Mouse (Mus musculus) heart, embryonic 14.5 days (tissue): ENCODE data around the gene Prph2. TPM values are rescaled to one million over a fixed set of nuclear protein-coding genes. Genes with fewer than 3 reads are reported as not detected.

Source experiments
- ATAC-seq: fragments of 200-750 bp; cut with Nextera tagmentation; 2 replicates; pipeline ENCODE4 v1.8.0; 2017; ENCODE audit warnings: low read depth, moderate TSS enrichment; ENCODE audit not compliant: insufficient number of reproducible peaks, insufficient read depth, low FRiP score
- H3K27ac ChIP-seq, 2 experiments: fragments of 200-500 bp in 1 of 2; fragments of 300-500 bp in 1 of 2; sonication (generic) in 1 of 2; replicated peaks in 1 of 2; 2 replicates each; pipeline ENCODE4 v1.5.1; 2012 to 2014; ENCODE audit warnings: low read depth in 2 of 2, low read length in 2 of 2, control low read depth in 1 of 2, mild to moderate bottlenecking in 1 of 2, mixed read lengths in 1 of 2; ENCODE audit not compliant: control insufficient read depth in 1 of 2, insufficient read depth in 1 of 2
- H3K27me3 ChIP-seq: fragments of 300-500 bp; sonication (generic); 2 replicates; pipeline ENCODE4 v1.6.1; 2014; ENCODE audit warnings: mild to moderate bottlenecking, low read length, control low read depth; ENCODE audit not compliant: control insufficient read depth, insufficient read depth
- H3K36me3 ChIP-seq: fragments of 300-500 bp; sonication (generic); 2 replicates; pipeline ENCODE4 v1.6.1; 2014; ENCODE audit warnings: mild to moderate bottlenecking, control low read depth, low read length, mixed read lengths; ENCODE audit not compliant: control insufficient read depth, insufficient read depth
- H3K4me1 ChIP-seq, 2 experiments: fragments of 200-500 bp in 1 of 2; fragments of 300-500 bp in 1 of 2; sonication (generic) in 1 of 2; 2 replicates each; pipeline ENCODE4 v1.6.1; 2012 to 2014; ENCODE audit warnings: low read length in 2 of 2, control low read depth in 1 of 2, mixed read lengths in 1 of 2; ENCODE audit not compliant: control insufficient read depth in 2 of 2, insufficient read depth in 2 of 2
- H3K4me2 ChIP-seq: fragments of 300-500 bp; sonication (generic); 2 replicates; pipeline ENCODE4 v1.6.1; 2014; ENCODE audit warnings: mild to moderate bottlenecking, low read length
- H3K4me3 ChIP-seq, 2 experiments: fragments of 200-500 bp in 1 of 2; fragments of 300-500 bp in 1 of 2; sonication (generic) in 1 of 2; 2 replicates each; pipeline ENCODE4 v1.5.1; 2012 to 2014; ENCODE audit warnings: low read length in 2 of 2, mild to moderate bottlenecking in 2 of 2, control low read depth in 1 of 2, low read depth in 1 of 2, moderate library complexity in 1 of 2; ENCODE audit not compliant: control insufficient read depth in 1 of 2, insufficient read depth in 1 of 2
- H3K9ac ChIP-seq: fragments of 300-500 bp; sonication (generic); 2 replicates; pipeline ENCODE4 v1.6.1; 2014; ENCODE audit warnings: mild to moderate bottlenecking, low read length
- H3K9me3 ChIP-seq: fragments of 300-500 bp; sonication (generic); 2 replicates; pipeline ENCODE4 v1.6.1; 2016; ENCODE audit warnings: low read length, control low read depth; ENCODE audit not compliant: control insufficient read depth
- WGBS: fragments of 180-500 bp; shearing (Covaris S2); extraction: QIAGEN DNeasy Blood & Tissue Kit; methylation state at CpG from one replicate; pipeline ENCODE4 v1.1.7; 2014; 5-methylcytosine and 5-hydroxymethylcytosine counted together
- polyA plus RNA-seq: library from polyadenylated mRNA; unstranded; fragments of >200 nt; fragmentation: Nextera tagmentation; extraction: Ambion mirVana; gene quantifications from 2 replicates; pipeline ENCODE4 v1.2.1, GENCODE M21; 2014

Prph2 gene
- polyA plus RNA-seq, 1 experiment from 2014 or later = not detected

DNA sequence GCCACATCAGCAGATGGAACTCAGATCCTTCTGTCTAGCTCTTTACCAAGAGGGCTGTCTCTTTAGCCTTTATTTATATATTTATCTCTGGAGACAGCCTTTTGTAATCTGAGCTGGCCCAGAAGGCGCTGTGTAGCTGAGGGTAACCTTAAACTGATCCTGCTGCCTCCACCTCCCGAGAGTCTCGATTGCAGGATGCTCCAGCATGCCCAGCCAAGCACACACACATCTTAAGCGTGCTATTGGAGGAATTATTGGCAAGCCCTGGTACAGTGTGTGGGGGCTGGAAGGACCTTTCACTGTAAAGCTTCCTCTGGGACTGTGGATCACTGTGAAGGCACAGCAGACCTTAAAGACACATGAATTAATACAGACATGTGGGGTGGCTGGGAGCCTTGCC, 8.7 kb downstream of the Prph2 start:
- Histone ChIP-seq H3K27ac (no peak overlapping the region), H3K27me3 (no peaks in the 10 kb centered on the region), H3K4me2 (no peak overlapping the region), H3K9me3 (no peaks in the 10 kb centered on the region), H3K4me3 (no peak overlapping the region), H3K9ac (no peak overlapping the region), H3K36me3 (no peaks in the 10 kb centered on the region), H3K4me1 (no peaks in the 10 kb centered on the region)
- 38% methylated on average over 4 of the region's 4 CpGs for WGBS
- no peak for ATAC-seq

DNA sequence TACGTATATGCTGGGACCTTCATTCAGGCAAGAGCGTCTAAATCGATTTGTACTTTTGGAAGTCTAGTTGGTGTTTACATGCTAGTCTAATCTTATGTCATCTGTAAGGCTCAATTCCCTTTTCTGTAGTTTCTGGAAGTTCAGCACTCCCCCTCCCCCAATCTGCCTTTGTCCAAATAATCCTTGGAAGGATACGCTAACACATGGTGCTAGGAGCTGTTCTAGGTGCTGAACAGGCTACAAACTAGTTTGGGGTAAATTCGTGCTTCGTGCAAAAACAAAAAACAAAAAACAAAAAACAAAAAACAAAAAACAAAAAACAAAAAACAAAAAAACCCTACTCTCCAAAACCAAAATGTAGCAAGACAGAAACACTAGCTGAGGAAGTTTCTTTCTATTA, 10.6 kb downstream of the Prph2 start:
- H3K9ac ChIP-seq = no peak overlapping the region
- H3K4me1 ChIP-seq = no peaks in the 10 kb centered on the region
- H3K4me2 ChIP-seq = no peak overlapping the region
- ATAC-seq = no peak
- no peak overlapping the region for H3K27ac ChIP-seq
- no peaks in the 10 kb centered on the region for H3K36me3 ChIP-seq
- H3K27me3 ChIP-seq = no peaks in the 10 kb centered on the region
- H3K4me3 ChIP-seq = no peak overlapping the region
- no peaks in the 10 kb centered on the region for H3K9me3 ChIP-seq
- 52% methylated on average over 6 of the region's 6 CpGs for WGBS

DNA sequence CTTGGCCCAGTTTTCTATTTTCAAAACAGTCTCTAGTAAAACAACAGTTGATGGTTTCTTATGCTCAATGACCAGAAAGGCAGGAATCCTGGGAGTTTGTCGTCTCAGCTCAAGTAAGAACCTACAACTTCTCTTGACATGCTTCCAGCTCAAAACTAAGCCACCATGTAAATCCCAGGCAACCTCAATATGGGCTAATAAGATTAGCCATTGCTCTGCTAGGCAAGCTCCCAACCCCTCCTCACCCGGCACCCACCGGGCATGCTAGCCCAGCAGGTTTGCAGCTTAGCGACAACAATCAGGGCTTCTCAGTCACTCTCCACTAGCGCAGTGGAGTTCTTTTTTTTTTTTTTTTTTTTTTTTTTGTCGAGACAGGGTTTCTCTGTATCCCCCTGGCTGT, 15.9 kb downstream of the Prph2 start:
- WGBS = 58% methylated on average over 6 of the region's 6 CpGs
- ATAC-seq = no peak

DNA sequence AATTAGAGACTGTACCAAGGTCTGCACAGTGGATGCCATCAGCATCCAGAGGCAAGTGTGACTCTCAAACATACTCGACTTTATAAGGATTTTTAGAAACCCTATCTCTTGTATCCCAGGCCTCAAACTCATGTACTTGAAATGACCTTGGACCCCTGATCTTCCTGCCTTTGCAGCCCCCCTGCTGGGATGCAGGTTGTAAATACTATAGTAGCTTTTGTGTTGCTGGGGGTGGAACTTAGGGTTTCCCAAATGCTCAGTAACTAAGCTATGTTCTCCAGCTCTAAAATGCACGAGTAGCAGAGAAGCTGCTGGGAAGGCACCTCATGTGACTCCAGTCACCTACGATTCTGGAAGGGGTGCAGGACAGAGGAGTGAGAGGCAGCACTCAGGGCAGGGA, 16.7 kb downstream of the Prph2 start:
- Histone ChIP-seq H3K4me2 (no peak overlapping the region), H3K36me3 (peaks cover 40% of the 10 kb centered on the region), H3K9ac (no peak overlapping the region), H3K27me3 (no peaks in the 10 kb centered on the region), H3K4me1 (no peaks in the 10 kb centered on the region), H3K27ac (no peak overlapping the region), H3K9me3 (no peaks in the 10 kb centered on the region), H3K4me3 (no peak overlapping the region)
- WGBS = 53% methylated on average over 3 of the region's 3 CpGs
- no peak for ATAC-seq

More for the DNA sequence above, 15.9 kb downstream of the Prph2 start:
- Histone ChIP-seq H3K4me2 (no peak overlapping the region), H3K4me1 (no peaks in the 10 kb centered on the region), H3K4me3 (no peak overlapping the region), H3K9ac (no peak overlapping the region), H3K27me3 (no peaks in the 10 kb centered on the region), H3K9me3 (no peaks in the 10 kb centered on the region), H3K36me3 (peaks cover 32% of the 10 kb centered on the region), H3K27ac (no peak overlapping the region)

DNA sequence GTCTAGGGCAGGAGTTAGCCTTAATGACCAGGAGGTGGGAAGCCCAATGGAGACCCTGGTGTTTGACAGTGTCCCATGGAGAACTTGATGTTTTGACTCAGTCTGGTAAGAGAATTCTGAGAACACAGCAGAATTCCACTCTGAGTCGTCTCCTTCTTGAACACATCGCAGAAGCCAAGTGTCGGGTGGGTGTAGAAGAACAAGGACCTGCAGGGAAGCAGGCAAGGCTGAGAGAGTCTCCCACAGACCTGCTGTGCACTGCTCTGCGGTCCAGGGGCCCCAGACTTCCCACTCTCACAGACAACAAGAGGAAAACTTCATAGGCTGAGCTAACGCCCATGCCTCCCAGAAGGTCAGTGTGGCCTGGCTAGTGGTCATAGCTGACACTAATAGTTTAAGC, 17.5 kb downstream of the Prph2 start:
- H3K36me3 ChIP-seq = peaks cover 48% of the 10 kb centered on the region
- H3K27ac ChIP-seq = no peak overlapping the region
- no peak overlapping the region for H3K4me2 ChIP-seq
- H3K4me3 ChIP-seq = no peak overlapping the region
- no peak overlapping the region for H3K9ac ChIP-seq
- no peaks in the 10 kb centered on the region for H3K4me1 ChIP-seq
- no peaks in the 10 kb centered on the region for H3K9me3 ChIP-seq
- ATAC-seq = no peak
- H3K27me3 ChIP-seq = no peaks in the 10 kb centered on the region
- 90% methylated on average over 5 of the region's 5 CpGs for WGBS

DNA sequence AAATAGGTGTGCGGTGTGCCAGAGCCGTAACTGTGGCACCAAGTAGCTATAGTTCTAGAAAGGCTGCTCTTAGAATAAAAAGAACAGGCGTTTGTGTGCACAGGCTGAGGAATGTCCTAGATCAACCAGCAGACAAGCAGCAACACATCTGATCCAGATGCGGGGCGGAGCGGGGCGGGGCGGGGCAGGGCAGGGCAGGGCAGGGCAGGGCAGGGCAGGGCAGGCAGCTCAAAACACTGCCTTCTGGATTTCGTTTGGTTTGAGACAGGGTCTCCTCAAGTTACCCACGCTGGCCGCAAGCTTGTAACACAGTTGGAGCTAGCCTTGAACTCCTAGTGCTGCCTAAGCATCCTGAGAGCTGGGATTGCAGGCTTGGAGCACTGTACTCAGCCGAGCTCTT, 19.0 kb downstream of the Prph2 start:
- no peak overlapping the region for H3K4me2 ChIP-seq
- no peak overlapping the region for H3K27ac ChIP-seq
- H3K9me3 ChIP-seq = no peaks in the 10 kb centered on the region
- WGBS = 87% methylated on average over 12 of the region's 12 CpGs
- no peak overlapping the region for H3K4me3 ChIP-seq
- H3K4me1 ChIP-seq = no peaks in the 10 kb centered on the region
- H3K9ac ChIP-seq = no peak overlapping the region
- H3K27me3 ChIP-seq = no peaks in the 10 kb centered on the region
- H3K36me3 ChIP-seq = peaks cover 63% of the 10 kb centered on the region
- no peak for ATAC-seq

DNA sequence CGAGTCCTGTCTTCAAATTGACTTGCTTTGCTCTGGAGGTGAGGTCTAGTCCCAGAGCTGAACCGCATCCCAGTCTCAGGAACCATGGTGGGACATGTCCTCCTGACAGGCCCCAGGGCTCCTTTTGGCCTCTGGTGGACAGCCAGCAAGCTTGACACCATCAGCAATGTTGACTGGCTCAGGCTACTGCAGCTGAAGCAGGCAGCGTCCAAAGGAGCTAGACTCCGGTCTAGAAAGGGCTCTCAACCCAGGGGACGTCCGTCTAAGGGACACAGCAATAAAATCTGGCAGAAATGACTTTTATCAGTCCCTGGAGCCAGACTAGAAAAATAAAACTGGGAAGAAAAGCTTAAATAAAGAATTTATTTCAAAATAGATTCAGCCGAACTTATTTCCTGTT, 19.6 kb downstream of the Prph2 start:
- H3K36me3 ChIP-seq = peaks cover 69% of the 10 kb centered on the region
- no peak overlapping the region for H3K4me3 ChIP-seq
- H3K4me2 ChIP-seq = no peak overlapping the region
- H3K27ac ChIP-seq = no peak overlapping the region
- no peak overlapping the region for H3K9ac ChIP-seq
- 91% methylated on average over 7 of the region's 7 CpGs for WGBS
- ATAC-seq = no peak
- no peaks in the 10 kb centered on the region for H3K27me3 ChIP-seq
- H3K9me3 ChIP-seq = no peaks in the 10 kb centered on the region
- no peaks in the 10 kb centered on the region for H3K4me1 ChIP-seq

DNA sequence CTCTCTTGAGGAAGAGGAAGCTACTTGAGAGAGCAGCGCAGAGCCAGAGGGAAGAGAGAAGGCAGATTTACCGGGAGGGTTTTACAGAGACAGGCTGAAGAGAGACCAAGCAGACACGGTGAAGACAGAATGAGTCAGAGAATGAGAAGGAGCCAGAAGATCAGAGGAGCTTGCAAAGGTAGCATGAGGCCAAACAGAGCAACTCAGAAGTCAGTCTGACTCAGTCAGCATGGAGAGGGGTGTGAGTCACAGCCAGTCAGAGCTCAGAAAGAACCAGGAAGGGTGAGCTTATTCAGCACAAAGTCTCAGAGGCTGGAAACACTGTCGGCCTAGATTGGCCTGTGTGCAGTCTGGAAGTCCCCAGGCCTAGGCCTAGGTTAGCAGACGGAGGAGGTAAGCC, 22.7 kb downstream of the Prph2 start:
- Histone ChIP-seq H3K4me3 (no peak overlapping the region), H3K9me3 (no peaks in the 10 kb centered on the region), H3K36me3 (peaks cover 97% of the 10 kb centered on the region), H3K4me1 (no peaks in the 10 kb centered on the region), H3K9ac (no peak overlapping the region), H3K4me2 (no peak overlapping the region), H3K27ac (no peak overlapping the region), H3K27me3 (no peaks in the 10 kb centered on the region)
- WGBS = 90% methylated on average over 5 of the region's 5 CpGs
- no peak for ATAC-seq
